Mouse (Mus musculus): Measurements from ENCODE around the gene Scimp. TPM values are rescaled to one million over a fixed set of nuclear protein-coding genes. Genes with fewer than 3 reads are reported as not detected.
A peak's percentile ranks its signal among the peaks of the same experiment; 100 is the strongest.
"Not testable (repeated sequence)": the region's sequence is repeated elsewhere in the genome, so short reads cannot be mapped to it uniquely, and the experiment has no call there.

Scimp gene
- total and polyA plus RNA-seq, 2 experiments from 2014 or later, result 0.14 TPM; not detected in 1

GRCm38 (mm10) chr11:70776830-70777571 lies 35.4 kb downstream of the Scimp start:
- WGBS, result 31% methylated on average over 17 of the region's 17 CpGs
- H3K9ac ChIP-seq (replicated peaks; ENCODE audit: low read length), result no peak overlapping the region

DNA sequence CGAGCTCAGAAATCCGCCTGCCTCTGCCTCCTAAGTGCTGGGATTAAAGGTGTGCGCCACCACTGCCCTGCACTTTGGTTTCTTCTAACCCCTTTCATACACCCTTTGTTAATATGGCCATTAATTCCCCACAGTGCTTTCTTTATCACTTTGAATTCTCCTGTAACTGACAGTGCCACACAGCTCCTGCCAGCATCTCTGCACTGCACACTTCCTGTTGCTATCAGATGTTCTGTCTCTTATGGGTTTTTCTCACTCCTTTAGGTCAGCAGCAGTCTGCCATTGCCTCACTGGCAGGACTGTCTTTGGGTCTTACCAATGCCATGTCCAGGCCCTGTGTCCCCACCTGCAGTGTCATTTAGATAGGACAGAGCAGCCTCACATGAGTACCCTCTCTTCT lies 41.6 kb downstream of the Scimp start:
- no peak overlapping the region for H3K4me2 ChIP-seq (ENCODE audit: low read depth, low read length)
- 0 out of 2 replicates have a peak, but pooled peaks cover 3% of the 10 kb centered on the region for H3K4me1 ChIP-seq (ENCODE audit: insufficient read depth, low read length)
- WGBS, result 92% methylated on average over 3 of the region's 3 CpGs
- no peaks in the 10 kb centered on the region for H3K9me3 ChIP-seq (ENCODE audit: low read length)
- peaks cover 26% of the 10 kb centered on the region; the same call in 1 of the 2 replicates for H3K36me3 ChIP-seq (ENCODE audit: insufficient read depth, low read length)
- no peak overlapping the region for H3K27ac ChIP-seq
- no peak overlapping the region for H3K4me3 ChIP-seq (ENCODE audit: low read length)
- H3K27me3 ChIP-seq (ENCODE audit: insufficient read depth, low read length), result no peaks in the 10 kb centered on the region
- TF ChIP-seq CTCF (IDR thresholded peaks at IDR 0.05; ENCODE audit: low read depth), result no peak
- ATAC-seq, result no peak
- H3K9ac ChIP-seq (replicated peaks; ENCODE audit: low read length), result no peak overlapping the region
- no peak for DNase-seq (ENCODE audit: low spot score)

More at GRCm38 (mm10) chr11:70776830-70777571, 35.4 kb downstream of the Scimp start:
- no peaks in the 10 kb centered on the region for H3K9me3 ChIP-seq (ENCODE audit: low read length)
- DNase-seq (ENCODE audit: low spot score) (peak; percentile 82), ATAC-seq (peak; percentile 84; the same call in 1 of the 2 replicates)
- no peak overlapping the region for H3K27ac ChIP-seq
- no peak overlapping the region for H3K4me3 ChIP-seq (ENCODE audit: low read length)
- no peaks in the 10 kb centered on the region for H3K4me1 ChIP-seq (ENCODE audit: insufficient read depth, low read length)
- H3K36me3 ChIP-seq (ENCODE audit: insufficient read depth, low read length), result 0 out of 2 replicates have a peak, but pooled peaks cover 12% of the 10 kb centered on the region
- peak; percentile 91 for TF ChIP-seq CTCF (IDR thresholded peaks at IDR 0.05; ENCODE audit: low read depth)
- H3K4me2 ChIP-seq (ENCODE audit: low read depth, low read length), result no peak overlapping the region
- no peaks in the 10 kb centered on the region for H3K27me3 ChIP-seq (ENCODE audit: insufficient read depth, low read length)

DNA sequence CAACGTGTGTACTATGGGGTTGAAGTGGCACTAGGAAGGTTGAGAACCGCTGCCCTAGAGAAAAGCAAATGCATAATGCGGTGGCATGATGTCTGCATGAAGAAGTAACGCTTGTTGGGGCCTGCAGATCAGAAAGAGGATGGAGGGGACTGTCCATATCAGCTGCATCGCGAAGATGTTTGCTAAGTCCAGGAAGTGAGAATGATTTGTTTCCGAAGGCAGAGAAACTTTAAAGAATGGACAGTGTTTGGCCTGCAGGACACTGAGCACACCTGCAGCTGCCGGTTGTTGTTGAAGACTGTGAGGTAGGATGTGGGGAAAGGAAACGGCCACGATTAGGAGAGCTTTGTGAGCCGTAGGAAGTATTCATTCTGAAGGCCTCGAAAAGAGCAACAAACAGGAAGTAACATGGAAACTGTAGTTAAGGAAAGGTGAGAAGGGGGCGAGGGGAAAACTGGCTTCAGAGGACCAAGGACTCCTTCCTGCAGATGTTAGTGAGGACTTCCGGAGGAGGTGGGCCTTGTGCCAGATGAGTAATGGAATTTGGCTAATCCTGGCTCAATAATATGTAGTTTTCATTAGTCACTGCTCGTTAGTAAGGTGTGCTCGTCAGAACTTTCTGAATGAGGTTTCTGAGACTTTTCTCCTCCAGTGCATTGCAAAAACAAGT lies 46.5 kb downstream of the Scimp start:
- DNase-seq (ENCODE audit: low spot score), result no peak

GRCm38 (mm10) chr11:70763936-70764808 lies 48.2 kb downstream of the Scimp start, which contains the start of gene Zfp3:
Gene Zfp3, plus strand, starts transcription at chr11:70764209.
- Histone ChIP-seq H3K9me3 (ENCODE audit: low read length) (no peaks in the 10 kb centered on the region), H3K4me2 (ENCODE audit: low read depth, low read length) (peak within 1 kb of the TSS; percentile 79), H3K4me3 (ENCODE audit: low read length) (peak within 1 kb of the TSS; percentile 60), H3K4me1 (ENCODE audit: insufficient read depth, low read length) (peaks cover 12% of the 10 kb centered on the region; the same call in 1 of the 2 replicates), H3K27me3 (ENCODE audit: insufficient read depth, low read length) (no peaks in the 10 kb centered on the region), H3K36me3 (ENCODE audit: insufficient read depth, low read length) (0 out of 2 replicates have a peak, but pooled peaks cover 5% of the 10 kb centered on the region), H3K9ac (replicated peaks; ENCODE audit: low read length) (peak within 1 kb of the TSS; percentile 75), H3K27ac (peak within 1 kb of the TSS; percentile 90)
- DNase-seq (ENCODE audit: low spot score) (peak; percentile 89), ATAC-seq (peak; percentile 93)
- TF ChIP-seq CTCF (IDR thresholded peaks at IDR 0.05; ENCODE audit: low read depth), result no peak
- under 1% methylated on average over 75 of the region's 78 CpGs for WGBS

More for the DNA sequence above, 46.5 kb downstream of the Scimp start:
- Histone ChIP-seq H3K4me1 (ENCODE audit: insufficient read depth, low read length) (peaks cover 12% of the 10 kb centered on the region; the same call in 1 of the 2 replicates), H3K4me3 (ENCODE audit: low read length) (no peak overlapping the region), H3K9ac (replicated peaks; ENCODE audit: low read length) (0 out of 2 replicates have a peak overlapping the region, but pooled peaks have one; percentile 5), H3K27me3 (ENCODE audit: insufficient read depth, low read length) (no peaks in the 10 kb centered on the region), H3K4me2 (ENCODE audit: low read depth, low read length) (no peak overlapping the region), H3K9me3 (ENCODE audit: low read length) (no peaks in the 10 kb centered on the region), H3K36me3 (ENCODE audit: insufficient read depth, low read length) (peaks cover 7% of the 10 kb centered on the region; the same call in 1 of the 2 replicates), H3K27ac (no peak overlapping the region)
- no peak for TF ChIP-seq CTCF (IDR thresholded peaks at IDR 0.05; ENCODE audit: low read depth)
- no peak for ATAC-seq
- WGBS, result 79% methylated on average over 16 of the region's 16 CpGs

DNA sequence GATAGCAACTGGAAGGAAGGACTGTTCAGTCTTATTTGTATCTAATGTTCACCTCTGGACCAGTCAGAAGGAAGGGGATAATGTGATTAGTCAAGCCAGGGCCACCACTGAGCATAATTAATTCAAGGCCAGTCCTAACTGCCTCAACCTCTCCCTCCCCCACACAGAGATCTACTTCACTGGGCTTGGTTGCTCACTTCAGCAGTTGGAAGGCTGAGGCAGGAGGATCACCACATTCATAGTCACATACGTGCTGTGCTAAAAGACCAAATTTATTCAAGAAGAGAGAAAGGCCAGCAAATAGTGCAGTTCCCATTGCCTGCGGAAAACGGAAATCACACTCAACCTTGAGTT lies 48.8 kb downstream of the Scimp start:
- H3K4me1 ChIP-seq (ENCODE audit: insufficient read depth, low read length), result peaks cover 12% of the 10 kb centered on the region; the same call in 1 of the 2 replicates
- 26% methylated on average over 3 of the region's 3 CpGs for WGBS

DNA sequence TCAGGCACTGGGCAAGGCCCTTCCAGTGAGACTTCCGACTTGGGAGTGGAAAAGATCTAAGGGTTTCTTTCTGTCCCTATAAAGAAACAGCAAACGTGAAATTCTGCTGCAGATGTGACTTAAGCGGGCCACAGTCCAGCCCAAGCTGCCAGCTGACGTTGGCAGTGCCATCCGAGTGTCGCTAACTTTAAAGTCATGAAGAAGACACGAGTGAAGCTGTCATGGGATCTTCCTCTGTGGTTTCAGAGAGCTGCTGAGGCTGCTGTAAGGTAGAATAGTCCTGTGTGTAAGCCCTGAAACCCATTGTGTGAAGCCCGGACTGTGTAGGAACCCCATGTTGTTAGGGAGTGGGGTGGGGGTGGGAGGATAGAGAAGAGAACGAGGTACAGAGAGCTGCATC lies 49.7 kb downstream of the Scimp start:
- no peaks in the 10 kb centered on the region for H3K9me3 ChIP-seq (ENCODE audit: low read length)
- H3K27me3 ChIP-seq (ENCODE audit: insufficient read depth, low read length), result no peaks in the 10 kb centered on the region
- no peaks in the 10 kb centered on the region for H3K36me3 ChIP-seq (ENCODE audit: insufficient read depth, low read length)
- no peak for DNase-seq (ENCODE audit: low spot score)
- no peak overlapping the region for H3K4me3 ChIP-seq (ENCODE audit: low read length)
- no peak overlapping the region for H3K27ac ChIP-seq
- H3K4me2 ChIP-seq (ENCODE audit: low read depth, low read length), result no peak overlapping the region
- no peak for ATAC-seq
- peaks cover 12% of the 10 kb centered on the region; the same call in 1 of the 2 replicates for H3K4me1 ChIP-seq (ENCODE audit: insufficient read depth, low read length)
- H3K9ac ChIP-seq (replicated peaks; ENCODE audit: low read length), result no peak overlapping the region
- 79% methylated on average over 9 of the region's 9 CpGs for WGBS
- TF ChIP-seq CTCF (IDR thresholded peaks at IDR 0.05; ENCODE audit: low read depth), result no peak

More for the DNA sequence above, 48.8 kb downstream of the Scimp start:
- Histone ChIP-seq H3K36me3 (ENCODE audit: insufficient read depth, low read length) (0 out of 2 replicates have a peak, but pooled peaks cover 5% of the 10 kb centered on the region), H3K9ac (replicated peaks; ENCODE audit: low read length) (peak overlapping the region; percentile 75), H3K27ac (peak overlapping the region; percentile 90), H3K27me3 (ENCODE audit: insufficient read depth, low read length) (no peaks in the 10 kb centered on the region), H3K4me2 (ENCODE audit: low read depth, low read length) (peak overlapping the region; percentile 79), H3K4me3 (ENCODE audit: low read length) (peak overlapping the region; percentile 60), H3K9me3 (ENCODE audit: low read length) (no peaks in the 10 kb centered on the region)
- ATAC-seq (peak; percentile 39; the same call in 1 of the 2 replicates), DNase-seq (ENCODE audit: low spot score) (no peak)
- TF ChIP-seq CTCF (IDR thresholded peaks at IDR 0.05; ENCODE audit: low read depth), result no peak

DNA sequence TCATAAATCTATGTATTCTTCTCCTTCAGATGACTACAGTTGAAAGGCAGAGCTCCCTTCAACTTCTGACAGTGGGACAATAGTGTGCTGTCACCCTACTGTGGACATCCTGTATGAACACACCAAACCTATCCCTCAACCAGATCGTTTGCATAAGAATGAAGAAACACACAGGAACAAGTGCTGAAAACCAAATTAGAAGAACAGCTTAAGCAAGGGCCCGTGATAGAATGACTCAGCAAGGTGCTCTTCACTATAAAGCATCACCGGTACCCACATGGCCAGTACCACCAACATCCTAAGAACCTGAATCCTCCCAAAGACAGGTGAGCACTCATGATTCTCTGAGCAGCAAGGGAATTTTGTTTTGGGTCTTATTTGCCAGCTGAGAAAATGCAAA lies 51.9 kb downstream of the Scimp start:
- not testable (repeated sequence) for H3K4me1 ChIP-seq (ENCODE audit: insufficient read depth, low read length); H3K27me3 ChIP-seq (ENCODE audit: insufficient read depth, low read length); H3K4me2 ChIP-seq (ENCODE audit: low read depth, low read length); H3K36me3 ChIP-seq (ENCODE audit: insufficient read depth, low read length); ATAC-seq; H3K9ac ChIP-seq (replicated peaks; ENCODE audit: low read length); H3K9me3 ChIP-seq (ENCODE audit: low read length); H3K4me3 ChIP-seq (ENCODE audit: low read length); H3K27ac ChIP-seq; DNase-seq (ENCODE audit: low spot score)
- 58% methylated on average over 3 of the region's 3 CpGs for WGBS

Measured in hindbrain, postnatal 0 days (tissue).